Mouse (Mus musculus): Measurements from ENCODE around the gene Tbx3.
A peak's percentile ranks its signal among the peaks of the same experiment; 100 is the strongest.

The Tbx3 gene

GRCm38 (mm10) chr5:119706467-119706866 lies 36.0 kb downstream of the Tbx3 start:
- no peak for DNase-seq (ENCODE audit: low read depth)

GRCm38 (mm10) chr5:119708850-119709585 lies 38.5 kb downstream of the Tbx3 start:
- DNase-seq (ENCODE audit: low read depth), result no peak

GRCm38 (mm10) chr5:119709826-119710559 lies 39.5 kb downstream of the Tbx3 start:
- no peak for DNase-seq (ENCODE audit: low read depth)

- DNase-seq (ENCODE audit: low read depth), result no peak
Observed at GRCm38 (mm10) chr5:119710756-119711155, 40.3 kb downstream of the Tbx3 start.

GRCm38 (mm10) chr5:119711626-119712025 lies 41.2 kb downstream of the Tbx3 start:
- DNase-seq (ENCODE audit: low read depth), result no peak

GRCm38 (mm10) chr5:119712679-119713246 lies 42.3 kb downstream of the Tbx3 start:
- peak; percentile 79 for DNase-seq (ENCODE audit: low read depth)

- no peak for DNase-seq (ENCODE audit: low read depth)
Observed at GRCm38 (mm10) chr5:119720471-119721265, 50.2 kb downstream of the Tbx3 start.

GRCm38 (mm10) chr5:119732978-119733377 lies 62.5 kb downstream of the Tbx3 start:
- no peak for DNase-seq (ENCODE audit: low read depth)

All from NIH3T3 (cell line).